Mouse (Mus musculus): ENCODE measurements at regions not wholly inside any gene's neighbourhood (a gene's known extent, or its start where the extent isn't known, plus 50 kb on each side); places are given as distances from the start of the nearest gene placed in this dataset.

DNA sequence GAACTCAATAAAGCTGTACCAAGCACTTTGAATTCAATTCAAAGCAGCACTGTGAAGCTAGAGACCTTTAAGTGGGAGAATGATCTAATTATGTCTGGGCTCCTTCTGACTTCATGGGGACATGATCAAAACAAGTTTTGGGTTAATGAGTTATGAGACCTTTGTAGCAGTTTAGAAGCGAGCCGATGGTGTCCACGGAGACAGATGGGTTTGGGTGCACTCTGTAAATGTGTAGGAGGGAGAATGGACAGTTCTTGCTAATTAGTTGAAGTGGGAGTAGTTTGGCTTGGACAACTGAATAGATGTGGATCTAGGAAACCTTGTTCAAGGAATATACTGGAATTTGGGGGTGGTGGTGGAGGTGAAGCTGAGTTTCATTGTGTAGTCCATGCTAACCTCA, 186.3 kb upstream of the Cldn34b3 start:
- DNase-seq, result no peak
- Histone ChIP-seq H3K36me3 (ENCODE audit: control insufficient read depth, insufficient read depth, low read length) (no peaks in the 10 kb centered on the region), H3K4me1 (ENCODE audit: control insufficient read depth, insufficient read depth, low read length) (no peaks in the 10 kb centered on the region), H3K9ac (replicated peaks; ENCODE audit: low read length) (no peak overlapping the region), H3K4me2 (ENCODE audit: low read length) (no peak overlapping the region), H3K27ac (replicated peaks; ENCODE audit: low read depth, low read length) (no peak overlapping the region), H3K9me3 (ENCODE audit: control insufficient read depth, low read length) (no peaks in the 10 kb centered on the region), H3K27me3 (ENCODE audit: control insufficient read depth, insufficient read depth, low read length) (no peaks in the 10 kb centered on the region), H3K4me3 (replicated peaks; ENCODE audit: low read depth, low read length) (no peak overlapping the region)
- ATAC-seq (ENCODE audit: low FRiP score, low TSS enrichment), result no peak
- WGBS, result 65% methylated on average over 3 of the region's 3 CpGs

DNA sequence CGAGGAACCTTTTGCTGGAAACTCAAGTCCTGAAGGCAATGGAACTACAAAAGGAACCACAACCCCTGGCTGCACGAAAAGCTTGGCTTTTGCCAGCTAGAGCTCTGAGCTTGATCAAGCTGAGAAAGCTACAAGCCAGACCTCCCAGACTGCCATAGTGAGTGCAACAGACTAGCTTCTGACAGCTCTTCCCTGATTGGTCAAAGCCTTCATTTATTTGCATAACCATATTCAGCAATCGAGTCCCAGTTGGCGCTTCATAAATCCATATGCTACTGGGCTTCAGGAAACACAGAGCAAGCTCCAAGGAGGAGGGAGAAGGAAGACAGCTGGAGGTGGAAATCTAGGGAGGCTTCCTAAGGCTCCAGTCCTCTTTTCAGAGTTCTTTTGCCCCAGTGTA, 181.4 kb upstream of the Cldn34b3 start:
- Histone ChIP-seq H3K9me3 (ENCODE audit: control insufficient read depth, low read length) (no peaks in the 10 kb centered on the region), H3K4me2 (ENCODE audit: low read length) (no peak overlapping the region), H3K27me3 (ENCODE audit: control insufficient read depth, insufficient read depth, low read length) (no peaks in the 10 kb centered on the region), H3K4me1 (ENCODE audit: control insufficient read depth, insufficient read depth, low read length) (no peaks in the 10 kb centered on the region), H3K27ac (replicated peaks; ENCODE audit: low read depth, low read length) (no peak overlapping the region), H3K4me3 (replicated peaks; ENCODE audit: low read depth, low read length) (no peak overlapping the region), H3K9ac (replicated peaks; ENCODE audit: low read length) (no peak overlapping the region), H3K36me3 (ENCODE audit: control insufficient read depth, insufficient read depth, low read length) (no peaks in the 10 kb centered on the region)
- ATAC-seq (ENCODE audit: low FRiP score, low TSS enrichment), result no peak
- DNase-seq, result no peak
- WGBS, result 67% methylated on average over 4 of the region's 4 CpGs

DNA sequence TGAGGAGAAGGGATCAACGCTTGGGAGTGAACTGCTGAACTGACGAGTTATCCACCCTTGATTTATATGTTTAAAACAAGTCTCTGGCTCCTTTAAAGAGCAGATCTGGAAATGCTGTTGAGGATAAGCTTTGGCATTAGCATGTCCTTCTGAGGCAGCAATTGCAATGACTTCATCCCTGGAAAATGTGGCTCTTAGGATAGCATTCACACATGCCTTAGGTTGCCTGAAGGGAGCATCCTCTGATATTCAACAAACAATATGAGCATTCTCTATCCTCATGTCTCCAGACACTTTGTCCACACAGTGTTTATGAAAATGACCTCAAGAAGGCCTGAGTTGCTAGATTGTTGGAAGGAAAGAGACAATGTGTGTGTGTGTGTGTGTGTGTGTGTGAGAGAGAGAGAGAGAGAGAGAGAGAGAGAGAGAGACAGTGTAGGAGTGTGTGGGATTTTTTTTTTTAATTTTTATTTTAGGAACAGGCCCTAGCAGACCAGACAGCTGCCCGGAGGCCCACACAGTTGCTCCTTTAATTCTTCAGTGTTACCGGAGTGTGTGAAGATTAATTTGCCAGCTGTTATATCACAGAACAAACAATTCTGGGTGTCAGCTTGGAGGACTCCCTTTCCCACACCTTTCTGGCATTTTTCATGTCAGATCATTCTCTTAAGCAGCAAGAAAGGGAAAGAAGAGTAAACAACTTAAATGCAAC, 153.2 kb upstream of the Cldn34b3 start:
- Histone ChIP-seq H3K36me3 (ENCODE audit: control insufficient read depth, insufficient read depth, low read length) (no peaks in the 10 kb centered on the region), H3K4me2 (ENCODE audit: low read length) (no peak overlapping the region), H3K9me3 (ENCODE audit: control insufficient read depth, low read length) (no peaks in the 10 kb centered on the region), H3K4me1 (ENCODE audit: control insufficient read depth, insufficient read depth, low read length) (no peaks in the 10 kb centered on the region), H3K27ac (replicated peaks; ENCODE audit: low read depth, low read length) (no peak overlapping the region), H3K4me3 (replicated peaks; ENCODE audit: low read depth, low read length) (no peak overlapping the region), H3K9ac (replicated peaks; ENCODE audit: low read length) (no peak overlapping the region), H3K27me3 (ENCODE audit: control insufficient read depth, insufficient read depth, low read length) (no peaks in the 10 kb centered on the region)
- 75% methylated on average over 4 of the region's 4 CpGs for WGBS
- no peak for ATAC-seq (ENCODE audit: low FRiP score, low TSS enrichment)
- no peak for DNase-seq

DNA sequence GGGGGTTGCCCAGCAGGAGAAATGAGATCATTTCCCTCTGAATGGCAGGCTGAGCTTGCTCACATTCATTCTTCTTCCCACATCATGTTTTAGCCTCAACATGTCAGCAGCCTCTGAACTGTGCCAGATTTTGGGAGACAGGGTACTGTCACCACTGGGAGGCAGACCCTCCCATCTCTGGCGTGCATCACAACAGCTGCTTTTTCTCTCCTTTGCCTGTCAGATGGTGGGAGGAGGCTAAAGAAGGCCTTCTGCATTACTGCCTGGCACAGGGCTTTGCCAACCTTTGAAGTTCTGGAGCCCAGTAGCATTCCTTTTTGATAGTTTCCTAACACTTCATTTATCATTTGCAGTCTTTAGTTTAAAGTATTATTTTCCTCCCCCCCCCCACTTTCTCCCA, 148.0 kb upstream of the Cldn34b3 start:
- Histone ChIP-seq H3K27me3 (ENCODE audit: control insufficient read depth, insufficient read depth, low read length) (no peaks in the 10 kb centered on the region), H3K4me1 (ENCODE audit: control insufficient read depth, insufficient read depth, low read length) (no peaks in the 10 kb centered on the region), H3K36me3 (ENCODE audit: control insufficient read depth, insufficient read depth, low read length) (no peaks in the 10 kb centered on the region), H3K9me3 (ENCODE audit: control insufficient read depth, low read length) (no peaks in the 10 kb centered on the region), H3K9ac (replicated peaks; ENCODE audit: low read length) (no peak overlapping the region), H3K4me3 (replicated peaks; ENCODE audit: low read depth, low read length) (no peak overlapping the region), H3K27ac (replicated peaks; ENCODE audit: low read depth, low read length) (no peak overlapping the region), H3K4me2 (ENCODE audit: low read length) (no peak overlapping the region)
- ATAC-seq (ENCODE audit: low FRiP score, low TSS enrichment) (no peak), DNase-seq (no peak)
- WGBS, result 32% methylated on average over 1 of the region's 1 CpGs

DNA sequence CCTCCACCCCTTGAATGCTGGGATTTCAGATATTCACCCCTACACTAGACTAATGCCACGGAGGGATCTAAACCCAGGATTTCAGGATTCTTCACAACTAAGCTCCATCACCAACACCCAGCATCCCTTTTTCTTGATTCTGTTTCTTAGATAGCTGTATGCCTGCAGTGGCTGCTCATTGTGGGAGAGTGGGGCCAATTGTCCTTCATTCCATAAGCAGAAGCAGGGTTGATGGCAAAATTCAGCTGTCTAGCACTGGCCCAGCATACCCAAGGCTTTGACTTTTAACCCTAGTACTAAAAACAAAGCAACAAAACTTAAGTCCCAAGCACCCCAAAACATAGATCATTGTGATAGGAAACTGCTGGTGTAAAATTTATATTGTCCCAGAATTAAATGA, 147.5 kb upstream of the Cldn34b3 start:
- Histone ChIP-seq H3K9ac (replicated peaks; ENCODE audit: low read length) (no peak overlapping the region), H3K4me2 (ENCODE audit: low read length) (no peak overlapping the region), H3K27me3 (ENCODE audit: control insufficient read depth, insufficient read depth, low read length) (no peaks in the 10 kb centered on the region), H3K27ac (replicated peaks; ENCODE audit: low read depth, low read length) (no peak overlapping the region), H3K9me3 (ENCODE audit: control insufficient read depth, low read length) (no peaks in the 10 kb centered on the region), H3K4me3 (replicated peaks; ENCODE audit: low read depth, low read length) (no peak overlapping the region), H3K36me3 (ENCODE audit: control insufficient read depth, insufficient read depth, low read length) (no peaks in the 10 kb centered on the region), H3K4me1 (ENCODE audit: control insufficient read depth, insufficient read depth, low read length) (no peaks in the 10 kb centered on the region)
- WGBS, result 79% methylated on average over 1 of the region's 1 CpGs
- DNase-seq, result no peak
- ATAC-seq (ENCODE audit: low FRiP score, low TSS enrichment), result no peak

DNA sequence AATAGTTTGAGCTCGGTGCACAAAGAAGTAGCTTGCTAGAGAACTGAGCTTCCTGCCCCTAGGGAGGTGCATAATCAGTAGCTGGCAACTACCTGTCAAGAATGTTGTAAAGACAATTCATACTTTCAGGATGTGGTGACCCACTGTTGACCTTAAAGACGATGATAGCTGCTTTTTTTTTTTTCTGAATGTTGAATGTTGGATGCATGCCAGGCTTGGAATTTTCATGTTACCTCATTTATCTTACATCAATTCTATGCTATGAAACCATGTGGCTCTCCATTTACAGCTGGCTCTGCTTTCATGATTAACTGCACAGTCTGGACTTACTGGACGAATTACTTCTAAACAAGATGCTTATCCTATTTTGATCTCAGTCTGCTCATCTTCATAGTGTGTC, 143.2 kb upstream of the Cldn34b3 start:
- WGBS, result 46% methylated on average over 3 of the region's 3 CpGs
- no peak for ATAC-seq (ENCODE audit: low FRiP score, low TSS enrichment)
- H3K9me3 ChIP-seq (ENCODE audit: control insufficient read depth, low read length), result no peaks in the 10 kb centered on the region

DNA sequence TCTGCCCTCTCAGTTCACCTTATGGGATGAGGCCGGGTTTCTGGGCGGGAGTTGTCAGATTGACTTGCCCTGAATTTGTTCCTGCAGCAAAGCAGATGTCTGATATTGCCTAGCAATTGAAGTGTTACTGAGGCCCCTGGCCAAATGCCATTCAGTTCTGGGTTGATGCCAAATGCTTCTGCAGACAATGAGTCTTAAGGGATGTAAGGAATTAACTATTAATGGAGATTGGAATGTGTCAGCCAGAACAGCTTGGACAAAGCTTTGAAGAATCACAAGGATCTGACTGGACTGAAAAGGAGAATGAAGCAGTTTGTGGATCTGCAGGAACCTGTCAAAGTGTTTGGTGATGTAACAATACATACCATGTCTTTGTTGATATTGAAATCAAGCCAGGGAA, 140.7 kb upstream of the Cldn34b3 start:
- Histone ChIP-seq H3K27me3 (ENCODE audit: control insufficient read depth, insufficient read depth, low read length) (no peaks in the 10 kb centered on the region), H3K9me3 (ENCODE audit: control insufficient read depth, low read length) (no peaks in the 10 kb centered on the region), H3K27ac (replicated peaks; ENCODE audit: low read depth, low read length) (no peak overlapping the region), H3K36me3 (ENCODE audit: control insufficient read depth, insufficient read depth, low read length) (no peaks in the 10 kb centered on the region), H3K9ac (replicated peaks; ENCODE audit: low read length) (no peak overlapping the region), H3K4me2 (ENCODE audit: low read length) (no peak overlapping the region), H3K4me3 (replicated peaks; ENCODE audit: low read depth, low read length) (no peak overlapping the region), H3K4me1 (ENCODE audit: control insufficient read depth, insufficient read depth, low read length) (no peaks in the 10 kb centered on the region)
- ATAC-seq (ENCODE audit: low FRiP score, low TSS enrichment) (peak; percentile 31; the same call in 1 of the 2 replicates), DNase-seq (peak; percentile 74)
- 31% methylated on average over 2 of the region's 2 CpGs for WGBS

More for the DNA sequence above, 143.2 kb upstream of the Cldn34b3 start:
- H3K27me3 ChIP-seq (ENCODE audit: control insufficient read depth, insufficient read depth, low read length), result no peaks in the 10 kb centered on the region
- H3K4me1 ChIP-seq (ENCODE audit: control insufficient read depth, insufficient read depth, low read length), result no peaks in the 10 kb centered on the region
- no peak overlapping the region for H3K4me3 ChIP-seq (replicated peaks; ENCODE audit: low read depth, low read length)
- H3K36me3 ChIP-seq (ENCODE audit: control insufficient read depth, insufficient read depth, low read length), result no peaks in the 10 kb centered on the region
- H3K9ac ChIP-seq (replicated peaks; ENCODE audit: low read length), result no peak overlapping the region
- no peak overlapping the region for H3K27ac ChIP-seq (replicated peaks; ENCODE audit: low read depth, low read length)
- DNase-seq, result peak; percentile 15
- no peak overlapping the region for H3K4me2 ChIP-seq (ENCODE audit: low read length)

DNA sequence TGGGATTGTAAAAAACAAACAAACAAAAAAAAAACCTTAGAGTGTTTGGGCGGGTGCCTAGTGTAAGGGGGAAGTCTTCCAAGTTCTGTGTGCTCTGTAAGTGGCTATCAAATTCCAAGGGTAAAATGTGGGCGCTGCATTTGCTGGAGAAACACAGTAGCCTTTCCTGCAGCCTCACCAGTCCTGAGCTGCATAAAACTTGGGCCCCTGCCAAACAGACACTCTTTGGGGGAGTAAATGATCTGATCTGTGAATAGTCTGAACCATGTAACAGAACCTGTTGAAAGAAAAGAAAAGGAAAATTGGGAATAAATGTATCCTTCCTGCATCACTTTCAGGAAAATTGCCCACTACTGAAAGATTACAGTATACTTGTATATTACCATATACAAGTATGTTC, 126.4 kb upstream of the Cldn34b3 start:
- H3K27me3 ChIP-seq (ENCODE audit: control insufficient read depth, insufficient read depth, low read length), result no peaks in the 10 kb centered on the region
- no peak overlapping the region for H3K9ac ChIP-seq (replicated peaks; ENCODE audit: low read length)
- H3K4me1 ChIP-seq (ENCODE audit: control insufficient read depth, insufficient read depth, low read length), result no peaks in the 10 kb centered on the region
- no peak overlapping the region for H3K27ac ChIP-seq (replicated peaks; ENCODE audit: low read depth, low read length)
- H3K9me3 ChIP-seq (ENCODE audit: control insufficient read depth, low read length), result no peaks in the 10 kb centered on the region
- no peak overlapping the region for H3K4me2 ChIP-seq (ENCODE audit: low read length)
- ATAC-seq (ENCODE audit: low FRiP score, low TSS enrichment) (no peak), DNase-seq (no peak)
- no peaks in the 10 kb centered on the region for H3K36me3 ChIP-seq (ENCODE audit: control insufficient read depth, insufficient read depth, low read length)
- no peak overlapping the region for H3K4me3 ChIP-seq (replicated peaks; ENCODE audit: low read depth, low read length)
- WGBS, result 60% methylated on average over 2 of the region's 2 CpGs

DNA sequence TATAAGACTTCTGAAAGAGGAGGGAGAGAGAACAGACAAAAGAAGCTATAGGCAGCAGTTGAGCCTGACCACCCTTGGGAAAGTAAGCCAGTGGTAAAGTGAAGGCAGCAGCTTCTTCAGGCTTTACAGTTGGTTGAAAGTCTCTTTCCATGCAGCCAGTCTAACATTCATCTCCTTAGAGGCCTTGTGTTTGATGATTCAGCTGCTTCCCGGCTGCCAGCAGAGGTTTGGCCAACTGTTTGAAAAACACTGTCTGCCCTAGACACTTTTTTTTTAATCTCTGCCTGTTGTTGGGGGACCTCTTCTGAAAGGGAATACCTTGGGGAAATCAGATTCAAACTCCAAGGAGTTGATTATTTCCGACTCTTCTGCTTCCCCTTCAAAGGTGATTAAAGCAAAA, 123.1 kb upstream of the Cldn34b3 start:
- Histone ChIP-seq H3K4me1 (ENCODE audit: control insufficient read depth, insufficient read depth, low read length) (no peaks in the 10 kb centered on the region), H3K4me3 (replicated peaks; ENCODE audit: low read depth, low read length) (no peak overlapping the region), H3K9ac (replicated peaks; ENCODE audit: low read length) (no peak overlapping the region), H3K9me3 (ENCODE audit: control insufficient read depth, low read length) (no peaks in the 10 kb centered on the region), H3K27ac (replicated peaks; ENCODE audit: low read depth, low read length) (no peak overlapping the region), H3K4me2 (ENCODE audit: low read length) (no peak overlapping the region), H3K27me3 (ENCODE audit: control insufficient read depth, insufficient read depth, low read length) (no peaks in the 10 kb centered on the region), H3K36me3 (ENCODE audit: control insufficient read depth, insufficient read depth, low read length) (no peaks in the 10 kb centered on the region)
- DNase-seq, result no peak
- ATAC-seq (ENCODE audit: low FRiP score, low TSS enrichment), result no peak
- WGBS, result 80% methylated on average over 2 of the region's 2 CpGs

Data from midbrain, embryonic 14.5 days (tissue).